Mouse (Mus musculus) cerebellum, adult 8-10 months (tissue): ENCODE results near the gene Kbtbd6.

Experiments
- DNase-seq: peaks from one replicate; pipeline ENCODE4 v3.0.0; 2022

The Kbtbd6 gene

DNA sequence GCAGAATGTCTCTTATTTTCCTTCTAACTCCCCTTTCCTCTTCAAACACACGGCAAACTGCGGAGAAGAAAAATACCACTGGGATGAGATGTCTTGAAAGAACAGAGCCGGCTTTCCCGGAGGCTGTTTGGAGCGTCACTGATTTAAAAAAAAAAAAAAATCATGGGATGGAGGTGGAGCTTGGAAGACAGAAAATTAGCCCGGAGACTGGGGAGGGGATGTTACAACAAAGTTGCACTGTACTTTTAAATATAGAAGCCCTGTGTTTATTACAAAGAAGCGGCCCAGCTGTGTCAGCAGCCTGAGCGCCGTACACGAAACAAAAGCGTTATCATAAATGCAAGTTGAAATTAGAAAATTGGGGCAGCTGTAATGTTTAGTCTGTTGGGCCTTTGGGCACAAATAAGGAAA lies 30.6 kb downstream of the Kbtbd6 start:
- DNase-seq: peak; percentile 46

DNA sequence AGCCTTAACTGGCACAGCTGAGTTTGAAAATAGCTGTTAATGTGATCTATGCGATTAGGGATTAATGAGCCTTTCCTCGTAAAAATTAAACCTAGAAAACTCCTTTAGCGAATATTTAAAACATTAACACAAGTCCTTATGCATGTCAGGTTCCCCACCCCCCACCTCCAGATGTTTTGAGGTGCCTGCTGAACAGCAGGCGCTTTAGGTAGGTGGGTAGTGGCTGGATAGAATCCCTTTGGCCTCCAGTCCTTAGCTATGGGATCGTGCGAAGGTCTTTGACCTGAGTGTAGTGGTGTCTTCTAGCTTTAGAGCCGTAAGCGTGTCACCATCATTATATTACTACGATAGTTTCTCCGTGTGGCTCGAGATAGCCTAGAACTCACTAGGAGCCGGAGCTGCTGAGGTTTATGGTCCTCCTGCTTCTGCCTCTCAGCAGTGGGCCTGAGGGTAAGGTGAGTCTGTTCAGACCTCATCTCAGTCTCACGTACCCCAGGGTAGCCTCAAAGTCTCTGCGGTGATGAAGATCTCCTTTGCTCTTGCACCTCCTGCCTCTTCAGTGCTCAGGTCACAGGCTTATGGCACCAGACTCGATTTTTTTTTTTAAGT lies 31.2 kb downstream of the Kbtbd6 start:
- peak; percentile 30 for DNase-seq

DNA sequence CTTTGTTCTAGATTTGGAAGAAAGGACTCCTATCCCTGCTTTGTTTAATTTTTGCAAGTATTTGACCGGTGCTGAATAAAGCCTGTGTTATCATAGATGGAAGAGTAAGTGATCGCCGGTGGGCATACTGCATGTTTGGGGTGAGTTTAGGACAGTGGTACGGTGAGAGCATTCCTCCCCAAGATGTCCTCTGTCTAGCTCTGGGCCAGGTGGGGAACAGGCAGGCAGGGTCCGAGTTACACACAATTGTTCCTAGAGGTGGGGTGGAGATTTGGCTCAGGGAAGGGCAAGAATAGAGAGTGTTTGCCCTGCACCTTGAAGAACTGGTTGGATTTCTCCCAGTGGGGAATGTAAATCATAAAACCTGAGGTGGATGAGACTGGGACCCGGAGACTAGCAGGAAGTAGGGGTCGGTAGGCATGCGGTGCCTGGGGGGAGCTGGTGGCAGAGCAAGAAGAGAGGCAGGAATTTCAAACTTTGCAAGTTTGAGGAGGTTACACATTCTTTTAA lies 32.0 kb downstream of the Kbtbd6 start:
- DNase-seq: peak; percentile 17

DNA sequence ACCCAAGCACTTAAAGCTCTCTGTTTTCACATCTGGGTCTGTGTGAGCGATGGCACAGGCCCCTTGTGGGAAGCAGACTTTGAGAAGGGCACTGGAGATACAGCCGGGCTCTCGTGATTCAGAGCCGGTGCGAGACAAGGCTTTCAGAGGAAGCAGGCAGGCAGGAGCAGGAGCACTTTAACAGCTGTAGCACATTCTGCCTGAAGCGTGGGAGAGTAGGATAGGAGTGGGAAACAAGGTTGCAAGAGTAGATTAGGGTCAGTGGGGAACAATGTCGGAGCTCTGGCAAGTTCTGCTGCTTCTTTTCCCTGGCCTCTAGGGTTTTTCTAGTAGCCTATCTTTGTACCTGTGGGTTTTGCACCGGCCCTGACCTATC lies 35.0 kb downstream of the Kbtbd6 start:
- peak; percentile 7 for DNase-seq

DNA sequence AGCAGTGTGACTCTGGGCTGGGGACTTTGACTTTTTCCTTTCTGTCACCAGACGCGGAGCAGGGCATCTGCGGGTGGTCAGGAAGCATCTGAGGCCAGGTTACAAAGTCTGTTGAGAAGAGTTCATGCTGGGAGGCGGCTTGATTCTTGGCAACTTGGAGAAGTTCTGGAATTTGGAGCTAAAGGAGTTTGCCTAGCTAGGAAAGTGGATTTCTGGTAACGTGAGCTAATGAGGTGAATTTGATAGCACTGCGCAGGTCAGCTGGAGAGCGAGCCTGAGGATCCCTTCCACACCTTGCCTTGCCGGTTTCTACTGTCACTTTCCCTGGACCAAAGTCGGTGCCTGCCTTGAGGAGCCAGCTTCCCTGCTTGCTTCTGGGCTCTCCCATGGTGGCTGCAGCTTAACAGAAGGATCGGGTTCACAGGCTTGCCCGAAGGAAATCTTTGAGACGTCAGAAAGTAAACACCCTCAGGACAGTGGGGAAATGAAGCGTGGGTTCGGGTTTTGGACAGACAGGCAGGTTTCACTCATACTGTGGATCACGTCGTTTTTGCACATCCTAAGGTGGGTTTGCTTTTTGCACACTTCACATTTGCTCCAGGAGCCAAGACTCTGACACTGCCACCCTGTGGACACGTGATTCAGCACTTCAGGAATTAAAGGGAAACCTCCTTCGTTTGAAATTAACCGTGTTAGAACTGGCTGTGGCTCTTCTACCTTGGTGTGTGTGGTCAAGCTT lies 35.5 kb downstream of the Kbtbd6 start:
- DNase-seq: peak; percentile 64

DNA sequence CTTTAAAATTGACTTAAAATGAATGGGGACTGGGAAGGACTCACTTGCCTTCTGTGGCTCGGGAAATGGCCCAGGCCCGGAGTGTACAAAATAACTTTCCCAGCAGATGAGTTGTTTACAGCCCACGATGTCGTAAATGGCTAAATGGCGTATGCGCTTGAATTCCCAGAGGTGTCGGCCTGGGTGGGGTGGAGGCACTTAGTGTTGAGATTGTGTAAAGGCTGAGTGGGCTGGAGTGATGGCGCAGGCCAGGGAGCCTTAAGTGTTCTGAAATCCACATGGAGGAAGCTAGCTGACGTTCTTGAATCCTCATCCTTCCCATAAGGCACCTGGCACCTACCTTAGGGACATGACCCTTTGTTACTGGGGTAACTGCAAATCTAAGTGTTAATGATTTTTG lies 36.9 kb downstream of the Kbtbd6 start:
- peak; percentile 16 for DNase-seq

DNA sequence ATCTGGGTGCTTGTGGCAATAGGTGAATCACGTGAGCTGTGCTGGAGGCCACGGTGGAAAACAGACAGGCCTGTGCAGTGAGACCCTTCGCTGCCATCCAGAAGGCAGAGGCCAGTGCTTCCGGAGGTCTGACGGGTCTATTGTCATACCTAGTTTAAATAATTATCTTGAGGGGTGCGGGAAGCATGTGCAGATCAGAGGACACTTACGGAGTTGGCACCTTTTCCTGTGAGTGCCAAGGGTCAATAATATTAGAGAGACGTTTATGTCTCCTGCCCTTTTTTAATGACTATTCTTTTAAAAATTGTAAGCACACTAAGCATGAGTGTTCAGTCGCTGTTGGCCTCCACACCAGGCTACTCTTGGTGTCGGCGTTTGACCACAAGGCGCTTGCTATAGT lies 37.5 kb downstream of the Kbtbd6 start:
- no peak for DNase-seq

DNA sequence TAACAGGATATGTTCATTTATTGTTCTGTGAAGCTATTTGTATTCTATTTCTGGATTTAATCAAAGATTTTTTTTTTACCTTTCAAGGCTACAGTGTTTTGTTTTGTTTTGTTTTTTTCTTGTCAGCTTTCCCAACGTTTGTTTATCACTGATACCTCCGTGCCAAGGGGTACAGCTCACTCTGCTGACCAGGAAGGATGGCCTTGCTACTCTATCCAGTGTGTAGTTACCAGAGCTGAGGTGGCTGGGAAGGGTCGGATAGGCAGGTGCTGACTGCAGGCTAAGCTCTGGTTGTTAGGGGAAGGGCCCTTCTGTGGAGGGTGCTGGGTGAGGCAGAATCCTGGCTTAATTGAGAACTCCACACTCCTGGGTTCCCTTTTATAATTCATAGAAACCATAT lies 38.6 kb downstream of the Kbtbd6 start:
- no peak for DNase-seq

DNA sequence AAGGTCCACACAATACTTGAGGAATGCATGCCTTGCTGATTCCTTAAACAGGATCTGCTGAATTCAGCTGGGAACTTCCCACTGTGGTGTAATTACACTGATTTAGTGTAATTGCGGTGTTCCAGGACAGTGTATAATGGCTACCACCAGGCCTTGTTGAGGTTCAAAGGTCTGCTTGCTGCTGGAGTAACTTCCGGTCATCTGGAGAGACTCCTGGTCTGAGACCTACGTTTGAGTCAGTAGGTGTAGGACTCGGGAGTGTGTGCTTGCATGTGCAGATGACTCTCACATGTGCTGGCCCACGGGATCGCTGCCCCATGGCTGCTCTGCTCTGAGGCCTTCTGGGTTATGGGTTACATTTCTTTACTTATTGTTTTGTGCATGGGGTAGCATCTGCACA lies 42.7 kb downstream of the Kbtbd6 start:
- no peak for DNase-seq

DNA sequence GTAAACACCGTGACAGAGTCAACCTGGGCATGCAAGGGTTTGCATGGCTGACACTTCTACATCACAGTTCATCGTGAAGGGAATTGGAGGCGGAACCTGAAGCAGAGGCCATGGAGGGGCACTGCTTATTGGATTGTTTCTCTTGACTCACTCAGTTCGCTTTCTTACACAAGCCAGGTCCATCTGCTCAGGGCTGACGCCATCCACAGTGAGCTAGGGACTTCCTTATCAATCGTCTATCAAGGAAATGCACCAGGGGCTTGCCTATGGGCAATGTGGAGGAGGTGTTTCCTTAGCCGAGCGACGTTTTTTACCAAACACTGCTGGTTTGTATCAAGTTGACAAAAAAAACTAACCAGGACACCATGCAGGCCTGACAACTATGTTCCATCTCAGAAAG lies 47.7 kb downstream of the Kbtbd6 start:
- DNase-seq: no peak

DNA sequence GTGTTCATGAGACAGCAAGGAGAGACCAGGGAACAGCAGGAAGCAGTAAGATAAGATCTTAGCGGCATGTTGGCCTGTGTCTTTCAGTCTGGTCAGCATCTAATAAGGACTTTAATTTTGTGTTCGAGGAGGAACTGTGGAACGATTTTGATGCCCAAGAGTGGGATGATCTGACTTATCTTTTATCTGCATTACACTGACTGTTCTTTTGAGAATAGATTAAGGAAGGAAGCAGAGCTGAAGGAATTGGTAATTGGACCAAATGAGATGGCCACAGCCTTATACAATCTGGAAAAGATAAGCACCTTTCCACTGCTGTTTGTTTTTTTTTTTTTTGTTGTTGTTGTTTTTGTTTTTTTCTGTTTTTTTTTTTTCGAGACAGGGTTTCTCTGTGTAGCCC lies 49.1 kb downstream of the Kbtbd6 start:
- no peak for DNase-seq

DNA sequence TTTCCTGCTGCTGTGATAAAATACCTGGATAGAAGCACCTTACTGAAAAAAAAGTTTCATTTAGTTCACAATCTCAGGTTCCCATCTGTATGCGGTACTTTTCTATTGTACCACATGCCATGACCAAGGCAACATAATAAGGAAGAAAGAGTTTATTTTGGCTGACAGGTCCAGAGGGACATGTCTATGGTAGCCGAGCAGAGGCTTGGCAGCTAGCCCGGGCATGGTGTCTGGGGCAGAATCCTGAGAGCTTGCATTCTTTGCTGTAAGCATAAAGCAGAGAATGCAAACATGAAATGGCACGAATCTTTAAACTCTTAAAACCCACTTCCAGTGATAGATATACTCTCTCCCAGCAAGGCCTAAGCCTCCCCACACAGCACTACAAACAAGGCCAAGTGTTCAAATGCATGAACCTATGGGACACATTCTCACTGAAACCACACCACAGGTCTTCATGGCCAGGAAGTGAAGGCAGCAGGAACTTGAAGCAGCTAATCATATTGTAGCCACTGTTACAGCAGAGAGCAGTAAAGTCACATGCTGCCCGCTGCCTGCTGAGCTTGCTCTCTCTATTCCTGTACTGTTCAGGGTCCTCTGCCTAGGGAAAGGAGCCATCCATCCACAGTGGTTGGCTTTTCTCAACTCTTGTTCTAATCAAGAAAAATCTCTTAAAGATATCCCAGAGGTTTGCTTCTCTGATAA lies 51.9 kb downstream of the Kbtbd6 start:
- DNase-seq: no peak
